Mouse (Mus musculus) CH12.LX (cell line): ENCODE measurements around the gene Olfr95.
"Not testable (repeated sequence)": the region's sequence is repeated elsewhere in the genome, so short reads cannot be mapped to it uniquely, and the experiment has no call there.

Source experiments
- BHLHE40 ChIP-seq: IDR thresholded peaks from 2 replicates; pipeline ENCODE4 v1.6.1; 2011; ENCODE audit warnings: mild to moderate bottlenecking, low read depth, low read length, improper control_type of control experiment
- CTCF ChIP-seq, 2 experiments: IDR thresholded peaks in 1 of 2; conservative IDR thresholded peaks in 1 of 2; 2 replicates each; pipeline ENCODE4 v1.5.1; 2011 to 2012; ENCODE audit warnings: low read depth in 2 of 2, low read length in 2 of 2, improper control_type of control experiment in 1 of 2, inconsistent platforms in 1 of 2, mild to moderate bottlenecking in 1 of 2, moderate library complexity in 1 of 2
- ELF1 ChIP-seq: IDR thresholded peaks from 2 replicates; pipeline ENCODE4 v1.6.1; 2014; ENCODE audit warnings: low read depth, mild to moderate bottlenecking, inconsistent platforms, low read length, improper control_type of control experiment
- TCF12 ChIP-seq: IDR thresholded peaks from 2 replicates; pipeline ENCODE4 v1.6.1; 2014; ENCODE audit warnings: low read depth, mild to moderate bottlenecking, inconsistent platforms, low read length, improper control_type of control experiment
- ZNF384 ChIP-seq: IDR thresholded peaks from 2 replicates; pipeline ENCODE4 v1.6.1; 2012; ENCODE audit warnings: low read depth, low read length, improper control_type of control experiment, inconsistent platforms

DNA sequence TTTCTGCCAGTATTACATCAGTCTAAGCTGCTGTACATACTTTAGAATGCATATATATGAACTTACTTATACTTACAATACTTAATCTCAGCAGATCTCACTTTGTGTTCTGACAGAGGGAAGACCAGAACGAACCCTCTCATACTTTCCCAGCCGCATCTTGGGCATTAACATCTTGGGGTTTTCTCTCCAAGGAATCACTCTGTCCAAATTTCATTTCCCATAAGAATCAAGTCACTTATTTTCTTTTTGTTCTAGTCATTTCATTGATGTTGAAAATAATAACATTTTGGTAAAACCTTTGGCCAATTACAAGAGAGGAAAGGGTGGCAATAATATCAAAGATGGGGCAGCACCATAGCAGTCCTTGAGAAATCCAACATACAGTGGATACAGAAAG, 24.3 kb upstream of the Olfr95 start, which contains the start of gene Olfr97:
- TF ChIP-seq TCF12; CTCF (conservative IDR thresholded peaks at IDR 0.05 in 1 of 2, IDR thresholded peaks at IDR 0.05 in 1 of 2; ENCODE audit: low read depth in 2 of 2, low read length in 2 of 2); BHLHE40; ZNF384; ELF1: not testable (repeated sequence)
